Mouse (Mus musculus): ENCODE results near the gene Zc3h10. TPM values are rescaled to one million over a fixed set of nuclear protein-coding genes. Genes with fewer than 3 reads are reported as not detected.
"Not testable (repeated sequence)": the region's sequence is repeated elsewhere in the genome, so short reads cannot be mapped to it uniquely, and the experiment has no call there.

Zc3h10 gene
- polyA plus RNA-seq, 1 experiment from 2014 or later: 11.9 TPM

DNA sequence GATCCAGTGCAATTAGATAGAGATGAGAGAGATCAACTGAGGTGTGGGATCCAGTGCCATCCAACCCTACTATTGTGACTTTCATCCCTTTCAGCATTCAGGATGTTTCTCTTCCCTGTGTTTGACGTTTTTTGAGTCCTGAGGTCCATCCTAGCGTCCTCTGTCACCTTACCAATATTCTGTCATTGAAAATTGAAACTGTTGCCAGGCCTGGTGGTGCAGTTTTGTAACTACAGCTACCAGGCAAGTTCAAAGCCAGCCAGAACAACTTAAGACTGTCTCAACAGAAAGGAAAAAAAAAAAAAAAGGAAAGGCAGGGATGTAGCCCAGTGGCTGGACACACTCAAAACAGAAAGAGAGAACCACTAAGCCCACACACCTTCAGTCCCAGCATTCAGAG lies 52.3 kb downstream of the Zc3h10 start:
- H3K27me3 ChIP-seq (replicated peaks): no peaks in the 10 kb centered on the region
- H3K4me3 ChIP-seq: peak overlapping the region; percentile 87
- H3K27ac ChIP-seq (ENCODE audit: poor library complexity, severe bottlenecking): peak overlapping the region; percentile 97; the same call in 1 of the 2 replicates
- peaks cover 46% of the 10 kb centered on the region for H3K4me1 ChIP-seq (replicated peaks)
- no peaks in the 10 kb centered on the region for H3K9me3 ChIP-seq (replicated peaks)
- peaks cover 23% of the 10 kb centered on the region for H3K36me3 ChIP-seq
- H3K4me2 ChIP-seq: peak overlapping the region; percentile 85
- no peak for ATAC-seq (ENCODE audit: insufficient number of reproducible peaks, low FRiP score)
- WGBS: 69% methylated on average over 2 of the region's 2 CpGs
- peak overlapping the region; percentile 97; the same call in 1 of the 2 replicates for H3K9ac ChIP-seq

- WGBS: 43% methylated on average over 11 of the region's 11 CpGs
- peak overlapping the region; percentile 87 for H3K4me3 ChIP-seq
- H3K36me3 ChIP-seq: peaks cover 28% of the 10 kb centered on the region
- H3K9ac ChIP-seq: peak overlapping the region; percentile 97
- H3K9me3 ChIP-seq (replicated peaks): no peaks in the 10 kb centered on the region
- ATAC-seq (ENCODE audit: insufficient number of reproducible peaks, low FRiP score): no peak
- H3K27ac ChIP-seq (ENCODE audit: poor library complexity, severe bottlenecking): peak overlapping the region; percentile 97
- peak overlapping the region; percentile 85 for H3K4me2 ChIP-seq
- H3K27me3 ChIP-seq (replicated peaks): no peaks in the 10 kb centered on the region
- H3K4me1 ChIP-seq (replicated peaks): peaks cover 51% of the 10 kb centered on the region
These were observed 52.8 kb downstream of the Zc3h10 start for GRCm38 (mm10) chr10:128494667-128495245.

DNA sequence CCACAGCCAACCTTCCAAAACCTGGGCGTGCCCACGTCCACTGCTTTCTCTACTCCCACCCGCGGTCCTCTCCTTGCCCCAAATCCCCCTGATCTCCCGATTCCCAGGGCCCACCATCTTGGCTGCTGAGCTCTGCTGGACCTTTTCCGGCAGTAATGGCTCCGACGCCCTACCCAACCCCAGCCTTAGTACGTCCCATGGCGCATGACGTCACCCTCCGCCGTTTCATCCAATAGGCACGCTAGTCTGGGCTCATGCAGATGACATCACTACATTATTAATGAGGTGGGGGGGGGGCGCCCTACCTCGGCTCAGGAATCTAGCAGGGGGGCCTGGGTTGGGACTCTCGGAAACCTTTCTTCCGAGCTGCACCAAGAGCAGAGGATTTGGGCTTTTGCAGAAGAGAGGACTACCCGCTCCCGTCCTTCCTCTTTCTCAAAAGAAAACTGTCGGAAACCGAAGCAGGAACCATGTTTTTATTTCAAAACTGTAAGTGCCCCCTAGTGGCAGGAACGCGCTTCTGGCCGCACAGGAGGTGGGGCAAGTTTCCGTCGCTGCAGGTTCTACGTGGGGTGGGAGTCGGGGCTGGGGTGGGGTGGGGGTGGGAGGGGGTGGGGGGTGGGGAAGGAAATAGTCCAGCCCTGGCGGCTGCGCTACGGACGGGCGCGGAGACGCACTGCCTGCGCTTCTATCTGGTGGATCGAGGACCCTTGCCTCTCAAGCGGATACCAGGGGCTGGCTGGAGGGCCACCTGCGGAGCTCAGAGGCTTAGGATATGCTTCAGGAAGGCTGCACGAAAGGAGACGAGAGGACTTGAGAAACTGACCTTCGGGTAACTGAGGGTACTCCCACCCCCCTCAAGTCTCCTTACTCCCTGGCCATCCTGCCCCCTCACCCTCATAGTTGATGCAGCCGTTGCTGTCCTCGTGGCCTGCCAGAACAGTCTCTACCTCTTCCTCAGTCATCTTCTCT lies 53.6 kb downstream of the Zc3h10 start, which contains the start of gene Myl6:
Myl6 (minus strand) TSS at position 451 of the 972 bp plus-strand sequence.
- peak within 1 kb of the TSS; percentile 97 for H3K27ac ChIP-seq (ENCODE audit: poor library complexity, severe bottlenecking)
- H3K9me3 ChIP-seq (replicated peaks): no peaks in the 10 kb centered on the region
- H3K9ac ChIP-seq: peak within 1 kb of the TSS; percentile 97
- H3K27me3 ChIP-seq (replicated peaks): no peaks in the 10 kb centered on the region
- peak; percentile 93 for ATAC-seq (ENCODE audit: insufficient number of reproducible peaks, low FRiP score)
- WGBS: under 1% methylated on average over 45 of the region's 45 CpGs
- peak within 1 kb of the TSS; percentile 85 for H3K4me2 ChIP-seq
- peaks cover 56% of the 10 kb centered on the region for H3K4me1 ChIP-seq (replicated peaks)
- peak within 1 kb of the TSS; percentile 87 for H3K4me3 ChIP-seq
- H3K36me3 ChIP-seq: peaks cover 35% of the 10 kb centered on the region

- Histone ChIP-seq H3K9me3 (replicated peaks) (no peaks in the 10 kb centered on the region), H3K4me2 (peak overlapping the region; percentile 85), H3K36me3 (peaks cover 42% of the 10 kb centered on the region), H3K4me3 (peak overlapping the region; percentile 87), H3K9ac (peak overlapping the region; percentile 97), H3K27ac (ENCODE audit: poor library complexity, severe bottlenecking) (peak overlapping the region; percentile 97), H3K27me3 (replicated peaks) (no peaks in the 10 kb centered on the region), H3K4me1 (replicated peaks) (peaks cover 56% of the 10 kb centered on the region)
- WGBS: under 1% methylated on average over 12 of the region's 12 CpGs
- ATAC-seq (ENCODE audit: insufficient number of reproducible peaks, low FRiP score): peak; percentile 17
These were observed 54.3 kb downstream of the Zc3h10 start for GRCm38 (mm10) chr10:128493319-128493694.

GRCm38 (mm10) chr10:128492633-128493311 lies 54.8 kb downstream of the Zc3h10 start:
- Histone ChIP-seq H3K9me3 (replicated peaks) (no peaks in the 10 kb centered on the region), H3K27ac (ENCODE audit: poor library complexity, severe bottlenecking) (peak overlapping the region; percentile 97), H3K36me3 (peaks cover 47% of the 10 kb centered on the region), H3K4me3 (peak overlapping the region; percentile 87), H3K9ac (peak overlapping the region; percentile 97), H3K27me3 (replicated peaks) (no peaks in the 10 kb centered on the region), H3K4me2 (peak overlapping the region; percentile 85), H3K4me1 (replicated peaks) (peaks cover 56% of the 10 kb centered on the region)
- ATAC-seq (ENCODE audit: insufficient number of reproducible peaks, low FRiP score): peak; percentile 66
- whole genome bisulfite sequencing: 17% methylated on average over 12 of the region's 12 CpGs

GRCm38 (mm10) chr10:128492051-128492450 lies 55.5 kb downstream of the Zc3h10 start:
- not testable (repeated sequence) for H3K9me3 ChIP-seq (replicated peaks); ATAC-seq (ENCODE audit: insufficient number of reproducible peaks, low FRiP score); H3K27me3 ChIP-seq (replicated peaks)
- H3K4me3 ChIP-seq: peak overlapping the region; percentile 87
- H3K4me1 ChIP-seq (replicated peaks): peaks cover 53% of the 10 kb centered on the region
- 28% methylated on average over 8 of the region's 8 CpGs for WGBS
- H3K27ac ChIP-seq (ENCODE audit: poor library complexity, severe bottlenecking): peak overlapping the region; percentile 97
- peak overlapping the region; percentile 85 for H3K4me2 ChIP-seq
- peaks cover 54% of the 10 kb centered on the region for H3K36me3 ChIP-seq
- peak overlapping the region; percentile 97 for H3K9ac ChIP-seq

Small RNA genes within 50 kb of the gene (microRNA-seq; reads per million reads assigned to microRNA genes)
- not detected for gene Gm47275
- not detected for gene Mir6916
- not detected for gene Mir6917

Other genes with a start within 250 kb of the Zc3h10 start
- 1.2 and 1.8 TPM in 2 replicates for gene Il23a, start 249.0 kb downstream of the Zc3h10 start, polyA plus RNA-seq (2016; fragmentation: Nextera tagmentation; extraction: Ambion mirVana)
- 30.0 and 31.7 TPM in 2 replicates for gene Pan2, start 244.4 kb downstream of the Zc3h10 start, polyA plus RNA-seq (2016; fragmentation: Nextera tagmentation; extraction: Ambion mirVana)
- 201 and 209 TPM in 2 replicates for gene Cnpy2, start 225.3 kb downstream of the Zc3h10 start, polyA plus RNA-seq (2016; fragmentation: Nextera tagmentation; extraction: Ambion mirVana)
- 418 and 430 TPM in 2 replicates for gene Cs, start 210.0 kb downstream of the Zc3h10 start, polyA plus RNA-seq (2016; fragmentation: Nextera tagmentation; extraction: Ambion mirVana)
- 15.9 and 16.2 TPM in 2 replicates for gene Coq10a, start 178.8 kb downstream of the Zc3h10 start, polyA plus RNA-seq (2016; fragmentation: Nextera tagmentation; extraction: Ambion mirVana)
- 10.6 and 11.3 TPM in 2 replicates for gene Ankrd52, start 170.7 kb downstream of the Zc3h10 start, polyA plus RNA-seq (2016; fragmentation: Nextera tagmentation; extraction: Ambion mirVana)
- gene Slc39a5, start 146.5 kb downstream of the Zc3h10 start, polyA plus RNA-seq (2016; fragmentation: Nextera tagmentation; extraction: Ambion mirVana): 0.28 and 0.42 TPM in 2 replicates
- 57.3 and 57.9 TPM in 2 replicates for gene Nabp2, start 136.3 kb downstream of the Zc3h10 start, polyA plus RNA-seq (2016; fragmentation: Nextera tagmentation; extraction: Ambion mirVana)
- 27.7 and 29.9 TPM in 2 replicates for gene Rnf41, start 136.1 kb downstream of the Zc3h10 start, polyA plus RNA-seq (2016; fragmentation: Nextera tagmentation; extraction: Ambion mirVana)
- 83.3 and 86.9 TPM in 2 replicates for gene Smarcc2, start 88.5 kb downstream of the Zc3h10 start, polyA plus RNA-seq (2016; fragmentation: Nextera tagmentation; extraction: Ambion mirVana)
- gene Myl6, start 53.6 kb downstream of the Zc3h10 start, polyA plus RNA-seq (2016; fragmentation: Nextera tagmentation; extraction: Ambion mirVana): 1,237 and 1,275 TPM in 2 replicates
- gene Myl6b, start 49.1 kb downstream of the Zc3h10 start, polyA plus RNA-seq (2016; fragmentation: Nextera tagmentation; extraction: Ambion mirVana): 3.0 and 4.0 TPM in 2 replicates
- gene Esyt1, start 21.9 kb downstream of the Zc3h10 start, polyA plus RNA-seq (2016; fragmentation: Nextera tagmentation; extraction: Ambion mirVana): 25.0 and 26.5 TPM in 2 replicates
- gene Rpl41, start 1.5 kb upstream of the Zc3h10 start, polyA plus RNA-seq (2016; fragmentation: Nextera tagmentation; extraction: Ambion mirVana): 2,275 and 2,341 TPM in 2 replicates
- 132 and 136 TPM in 2 replicates for gene Pa2g4, start 18.2 kb upstream of the Zc3h10 start, polyA plus RNA-seq (2016; fragmentation: Nextera tagmentation; extraction: Ambion mirVana)
- gene Erbb3, start 41.9 kb upstream of the Zc3h10 start, polyA plus RNA-seq (2016; fragmentation: Nextera tagmentation; extraction: Ambion mirVana): 7.5 and 7.6 TPM in 2 replicates
- 420 and 432 TPM in 2 replicates for gene Rps26, start 79.0 kb upstream of the Zc3h10 start, polyA plus RNA-seq (2016; fragmentation: Nextera tagmentation; extraction: Ambion mirVana)
- 2.0 and 3.0 TPM in 2 replicates for gene Ikzf4, start 98.2 kb upstream of the Zc3h10 start, polyA plus RNA-seq (2016; fragmentation: Nextera tagmentation; extraction: Ambion mirVana)
- gene Suox, start 126.3 kb upstream of the Zc3h10 start, polyA plus RNA-seq (2016; fragmentation: Nextera tagmentation; extraction: Ambion mirVana): 10.7 and 12.8 TPM in 2 replicates
- 71.3 and 72.9 TPM in 2 replicates for gene Rab5b, start 148.5 kb upstream of the Zc3h10 start, polyA plus RNA-seq (2016; fragmentation: Nextera tagmentation; extraction: Ambion mirVana)
- gene Pmel, start 156.4 kb upstream of the Zc3h10 start, polyA plus RNA-seq (2016; fragmentation: Nextera tagmentation; extraction: Ambion mirVana): 0.99 and 1.0 TPM in 2 replicates
- 106 and 109 TPM in 2 replicates for gene Cdk2, start 157.3 kb upstream of the Zc3h10 start, polyA plus RNA-seq (2016; fragmentation: Nextera tagmentation; extraction: Ambion mirVana)
- 4.4 TPM in 2 replicates for gene Dgka, start 197.1 kb upstream of the Zc3h10 start, polyA plus RNA-seq (2016; fragmentation: Nextera tagmentation; extraction: Ambion mirVana)
- gene Pym1, start 200.1 kb upstream of the Zc3h10 start, polyA plus RNA-seq (2016; fragmentation: Nextera tagmentation; extraction: Ambion mirVana): 23.1 and 24.0 TPM in 2 replicates
- gene Mmp19, start 243.1 kb upstream of the Zc3h10 start, polyA plus RNA-seq (2016; fragmentation: Nextera tagmentation; extraction: Ambion mirVana): 0.83 and 0.93 TPM in 2 replicates